Mouse (Mus musculus) natural killer cell, adult 2 months (primary cell): ENCODE results near the gene B230307C23Rik.
A peak's percentile ranks its signal among the peaks of the same experiment; 100 is the strongest.
"Not testable (repeated sequence)": the region's sequence is repeated elsewhere in the genome, so short reads cannot be mapped to it uniquely, and the experiment has no call there.

Source experiments
- DNase-seq, 2 experiments: peaks; one replicate each; pipeline ENCODE4 v3.0.0; 2022; ENCODE audit warnings: low spot score in 2 of 2

Gene B230307C23Rik

DNA sequence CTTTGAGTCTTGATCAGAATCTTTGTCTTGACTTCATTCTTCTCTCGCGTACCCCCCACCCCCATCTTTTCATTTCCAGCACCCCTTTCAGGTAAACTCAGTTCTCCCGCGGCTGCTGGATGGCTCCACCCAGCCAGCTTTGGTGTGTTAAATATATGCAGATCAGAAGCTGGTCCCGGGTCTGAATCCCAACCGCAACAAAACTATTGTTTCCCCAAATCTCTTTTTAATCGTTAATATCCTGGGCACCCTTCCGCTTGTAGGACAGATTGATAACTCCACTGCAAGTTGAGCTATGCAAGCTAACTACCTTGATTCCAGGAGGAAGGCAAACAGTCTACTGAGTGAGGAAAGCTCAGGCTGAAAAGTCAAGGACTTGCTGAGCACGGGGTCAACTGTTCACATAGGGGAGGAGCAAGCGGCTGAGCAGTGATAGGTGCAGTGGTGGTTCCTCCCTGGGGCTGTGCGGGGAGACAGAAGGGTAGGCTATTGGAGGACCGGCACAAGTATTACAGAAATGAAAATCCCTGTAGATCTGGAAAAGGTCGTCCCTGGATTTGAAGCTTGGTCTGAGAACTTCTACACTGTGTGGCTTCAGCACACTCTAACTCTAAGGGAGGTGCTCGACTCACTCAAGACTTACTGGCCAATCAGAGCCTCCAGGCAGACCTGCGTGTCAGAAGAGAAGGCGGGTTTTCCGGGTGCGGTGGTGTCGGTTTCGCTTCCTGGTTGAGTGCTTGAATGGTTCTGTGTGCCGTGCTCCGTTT lies at the start of gene B230307C23Rik:
Gene B230307C23Rik, plus strand, starts transcription at position 700 of the 767 bp plus-strand sequence.
- peak; percentile 76 to 81 for DNase-seq

DNA sequence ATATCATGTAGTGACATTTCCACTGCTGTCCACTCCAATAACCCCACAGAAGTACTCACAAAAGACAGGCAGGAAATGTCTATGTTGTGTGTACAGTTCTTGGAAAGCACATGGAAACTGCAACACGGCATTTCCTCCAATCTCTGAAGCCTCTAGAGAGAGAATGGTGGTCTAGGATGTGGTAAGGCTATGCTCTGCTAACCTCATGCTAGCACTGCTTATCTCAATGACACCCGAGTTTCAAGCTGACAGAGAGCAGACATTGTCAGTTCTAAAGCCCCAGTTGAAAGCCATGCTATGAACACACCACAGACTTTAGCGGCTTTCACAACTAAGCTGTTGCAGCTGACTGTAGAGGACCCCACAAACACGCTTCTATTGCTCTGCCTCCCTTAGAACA lies 48.3 kb upstream of the B230307C23Rik start:
- DNase-seq, result no peak

DNA sequence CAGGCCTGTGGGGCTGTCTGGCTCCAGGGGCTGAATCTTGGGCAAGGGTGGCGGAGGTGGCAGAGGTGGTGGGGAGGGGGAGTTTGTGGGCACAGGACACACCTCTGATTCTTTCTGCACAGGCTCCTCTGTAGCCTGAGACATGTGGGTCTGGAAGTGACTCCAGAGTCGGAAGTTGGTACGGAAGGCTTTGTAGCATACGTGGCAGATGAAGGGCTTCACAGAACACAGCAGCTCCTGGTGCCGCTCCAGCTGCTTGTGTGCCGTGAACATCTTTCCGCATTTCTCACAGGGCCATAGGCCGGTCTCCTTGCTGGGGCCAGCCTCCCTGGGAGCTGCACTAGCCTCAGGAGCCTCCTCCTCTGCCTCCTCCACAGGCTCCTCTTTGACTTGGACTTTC lies 47.1 kb upstream of the B230307C23Rik start:
- DNase-seq, result no peak

DNA sequence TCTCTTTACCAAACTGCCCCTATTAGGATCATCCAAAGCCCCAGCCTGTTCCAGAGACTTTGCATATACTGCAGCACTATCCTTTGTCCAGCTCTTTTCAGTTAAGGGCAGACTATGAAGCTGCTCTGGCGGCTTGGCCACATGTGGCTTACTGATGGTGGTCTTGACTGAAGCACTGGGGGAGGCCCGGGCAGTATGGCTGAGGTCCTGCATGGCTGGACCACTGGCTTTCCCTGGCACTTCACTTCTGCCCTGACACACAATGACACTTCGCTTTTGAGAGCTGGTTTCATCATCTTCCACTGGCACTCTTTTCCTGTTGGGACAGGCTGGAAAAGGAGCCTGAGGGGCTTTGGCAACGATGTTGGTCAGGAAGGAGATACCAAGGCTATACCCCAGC lies 44.7 kb upstream of the B230307C23Rik start:
- DNase-seq, result no peak

DNA sequence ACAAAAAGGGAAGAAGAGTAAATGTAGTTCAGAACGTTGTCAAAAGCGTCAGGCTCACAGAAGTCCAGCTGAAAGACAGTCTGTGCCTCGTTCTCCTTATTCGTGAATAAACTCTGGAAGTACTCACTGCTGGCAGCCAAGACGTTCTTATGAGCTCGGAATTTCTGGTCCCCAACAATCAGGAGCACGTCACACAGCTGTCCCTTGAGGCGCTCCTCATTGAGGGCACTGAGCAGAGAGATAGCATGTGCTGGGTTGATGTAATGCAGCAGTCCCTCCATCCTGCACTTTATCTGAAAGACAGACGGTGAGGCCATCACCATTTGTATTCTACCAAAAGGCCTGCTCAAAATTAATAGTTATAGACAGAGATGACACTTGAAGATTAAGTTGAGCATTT lies 44.3 kb upstream of the B230307C23Rik start:
- no peak for DNase-seq

DNA sequence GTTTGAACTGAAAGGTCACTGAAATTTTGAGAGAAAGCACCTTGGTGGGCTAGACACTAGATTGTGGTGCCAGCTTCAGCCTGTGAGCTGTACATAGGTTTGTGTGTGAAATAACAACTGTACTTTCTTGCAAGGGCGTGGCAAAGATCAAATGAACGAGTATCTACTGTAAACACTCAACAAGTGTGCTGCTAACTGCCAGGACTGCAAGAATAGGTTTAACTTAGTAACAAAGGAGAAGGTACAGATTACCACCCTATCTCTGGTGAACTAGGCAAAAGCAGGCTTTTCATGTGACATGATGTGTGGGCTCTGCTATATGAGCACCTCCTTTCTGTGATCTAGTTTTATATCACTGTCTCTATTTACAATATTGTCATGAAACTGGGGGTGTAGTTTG lies 43.8 kb upstream of the B230307C23Rik start:
- no peak for DNase-seq

DNA sequence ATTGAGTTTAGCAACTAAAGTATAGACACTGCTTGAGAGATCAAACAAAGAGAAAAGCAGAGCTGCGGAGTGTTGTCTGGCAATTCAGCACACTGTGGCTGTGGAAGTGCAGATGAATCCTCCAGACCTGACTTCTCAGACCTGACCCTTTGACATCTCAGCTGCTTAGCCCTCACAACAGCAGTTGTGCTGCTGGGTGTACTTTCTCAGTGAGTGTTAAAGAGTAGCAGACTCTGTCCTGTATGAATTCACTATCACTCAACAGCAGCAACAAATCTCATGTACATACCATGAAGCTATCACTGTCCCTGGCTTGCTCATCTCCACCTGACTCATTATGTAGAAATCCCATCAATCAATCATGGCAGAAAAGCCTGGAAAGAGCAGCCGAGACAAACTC lies 41.1 kb upstream of the B230307C23Rik start:
- no peak for DNase-seq

DNA sequence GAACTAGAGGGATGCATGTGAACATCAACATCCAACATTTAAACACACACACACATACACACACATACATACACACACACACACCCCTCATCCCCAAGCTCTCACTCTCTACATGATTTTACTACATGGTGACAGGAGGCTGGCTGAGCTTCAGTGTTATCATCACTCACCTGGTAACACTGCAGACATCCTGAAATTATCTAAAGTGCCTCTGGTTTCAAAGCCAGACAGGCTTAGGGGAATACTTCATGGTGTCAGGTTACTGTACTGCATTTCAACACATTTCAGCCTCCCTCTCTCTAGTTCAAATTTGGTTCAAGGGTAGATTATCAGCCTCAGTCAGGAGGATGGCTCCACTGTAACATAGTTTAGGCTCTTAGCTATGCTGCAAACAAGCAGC lies 39.5 kb upstream of the B230307C23Rik start:
- no peak for DNase-seq

DNA sequence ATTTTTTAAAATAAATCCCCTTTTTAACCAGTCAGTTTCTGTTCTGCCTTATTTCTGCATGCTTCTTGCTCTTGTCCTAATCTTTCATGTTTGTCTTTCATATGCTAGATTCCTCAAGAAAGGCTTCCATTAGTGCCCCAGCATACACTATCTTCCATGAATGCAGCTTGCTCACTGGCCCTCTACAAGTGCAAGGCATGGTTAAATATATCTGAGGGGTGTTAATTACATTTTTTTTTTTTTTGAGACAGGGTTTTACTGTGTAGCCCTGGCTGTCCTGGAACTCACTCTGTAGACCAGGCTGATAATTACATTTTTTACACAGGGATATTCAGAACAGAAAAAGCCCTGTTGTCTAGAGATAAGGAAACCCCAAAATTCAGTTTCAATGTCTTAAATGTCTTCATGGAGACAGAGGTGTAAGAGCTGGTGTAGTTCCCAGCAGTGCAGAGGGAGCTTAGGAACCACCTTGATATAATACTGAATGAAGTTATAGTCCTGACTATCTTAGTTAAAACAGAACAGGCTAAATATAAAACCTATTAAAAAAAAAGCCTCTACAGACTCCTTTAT lies 38.6 kb upstream of the B230307C23Rik start:
- no peak for DNase-seq

DNA sequence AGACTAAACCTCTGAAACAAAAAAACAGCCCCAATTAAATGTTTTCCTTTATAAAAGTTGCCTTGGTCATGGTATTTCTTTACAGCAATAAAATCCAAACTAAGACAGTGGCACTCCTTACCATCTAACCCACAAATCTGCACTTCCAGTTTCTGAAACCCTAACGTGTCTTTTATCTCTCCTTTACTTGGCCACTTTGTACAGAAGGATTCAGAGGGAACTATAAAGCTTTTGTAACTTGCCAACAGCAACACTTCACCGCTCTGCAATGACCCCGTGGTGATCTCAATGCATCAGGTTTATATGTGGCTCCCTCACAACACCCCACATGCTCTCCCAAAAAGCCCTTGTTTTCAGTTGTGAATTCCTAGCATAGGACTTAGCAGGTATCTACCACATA lies 36.8 kb upstream of the B230307C23Rik start:
- DNase-seq, result no peak

DNA sequence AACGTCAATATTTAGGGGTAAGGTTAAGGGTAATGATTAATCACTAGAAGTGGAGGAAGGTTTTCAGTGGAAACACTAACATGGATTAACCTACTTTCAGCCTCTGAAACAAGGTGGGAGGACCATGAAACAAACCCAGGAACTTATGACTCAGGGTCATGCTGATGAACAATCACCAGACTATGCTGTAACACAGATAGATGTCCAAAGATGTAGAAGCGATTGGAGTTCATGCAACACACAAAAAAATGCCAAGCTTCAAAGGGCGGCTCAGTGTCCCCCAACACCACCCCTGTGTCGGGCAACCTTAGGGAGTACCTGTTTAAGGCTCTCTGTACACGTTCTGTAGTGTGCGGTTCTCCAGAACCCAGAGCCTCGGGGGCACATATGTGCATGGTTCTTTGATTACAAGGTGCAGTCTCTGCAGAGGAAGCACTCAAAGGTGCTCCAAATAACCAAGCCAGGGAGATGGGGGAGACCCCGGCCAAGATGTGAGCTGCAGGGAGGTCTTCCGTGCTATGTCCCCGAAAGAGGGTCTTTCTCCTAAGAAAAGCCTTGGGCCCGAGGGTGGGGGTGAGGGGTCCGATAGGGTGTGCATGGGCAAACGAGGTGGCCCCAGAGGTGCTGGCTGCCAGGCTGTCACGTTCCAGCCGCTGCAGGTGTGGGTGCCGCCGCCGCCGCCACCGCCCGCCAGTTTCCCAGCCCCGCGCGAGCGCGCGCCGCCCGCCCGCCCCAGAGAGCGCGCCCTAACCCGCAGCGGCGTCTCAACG lies 35.5 kb upstream of the B230307C23Rik start:
- DNase-seq, result no peak

DNA sequence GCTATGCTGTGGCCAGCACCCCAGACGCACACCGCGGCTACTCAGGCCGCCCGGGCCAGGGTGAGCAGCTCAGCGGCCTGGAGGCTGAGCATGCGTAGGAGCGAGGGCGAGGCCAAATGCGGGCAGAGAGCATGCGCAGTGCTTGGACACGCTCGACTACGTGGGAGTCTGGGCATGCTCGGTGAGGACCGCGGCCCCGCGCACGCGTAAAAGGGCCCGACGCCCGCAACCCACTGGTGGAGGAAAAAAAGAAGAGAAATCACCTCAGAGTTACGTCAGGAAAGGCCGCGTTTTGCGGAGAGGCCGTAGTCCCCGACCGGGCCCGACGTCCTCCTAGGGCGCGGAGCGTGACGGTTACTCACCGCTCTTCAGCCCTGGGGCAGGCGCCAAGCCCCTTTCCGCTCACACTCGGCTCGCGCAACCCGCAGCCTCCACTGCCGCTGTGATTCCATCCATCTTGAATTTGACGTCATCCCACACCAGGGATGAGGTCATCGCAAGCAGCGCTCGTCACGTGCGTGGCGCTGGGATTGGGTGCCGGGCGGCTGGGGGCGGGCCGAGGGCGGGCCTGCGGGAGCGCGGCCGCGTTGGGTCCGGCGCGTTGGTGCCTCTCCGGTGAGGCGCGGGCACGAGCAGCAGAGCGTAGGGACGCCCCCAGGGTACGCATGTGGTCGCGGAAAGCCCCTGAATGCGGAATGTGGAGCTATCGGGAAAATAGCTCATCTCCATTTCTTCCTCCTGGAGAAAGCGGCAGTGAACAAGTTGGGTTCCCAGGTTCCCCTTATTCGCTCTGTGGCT lies 34.8 kb upstream of the B230307C23Rik start, which contains the start of the genes C2cd2 and Zbtb21:
Gene C2cd2, minus strand, starts transcription at position 448 of the 798 bp plus-strand sequence.
Gene Zbtb21, minus strand, starts transcription at position 472 of the 798 bp plus-strand sequence.
- peak; percentile 94 to 95 for DNase-seq

DNA sequence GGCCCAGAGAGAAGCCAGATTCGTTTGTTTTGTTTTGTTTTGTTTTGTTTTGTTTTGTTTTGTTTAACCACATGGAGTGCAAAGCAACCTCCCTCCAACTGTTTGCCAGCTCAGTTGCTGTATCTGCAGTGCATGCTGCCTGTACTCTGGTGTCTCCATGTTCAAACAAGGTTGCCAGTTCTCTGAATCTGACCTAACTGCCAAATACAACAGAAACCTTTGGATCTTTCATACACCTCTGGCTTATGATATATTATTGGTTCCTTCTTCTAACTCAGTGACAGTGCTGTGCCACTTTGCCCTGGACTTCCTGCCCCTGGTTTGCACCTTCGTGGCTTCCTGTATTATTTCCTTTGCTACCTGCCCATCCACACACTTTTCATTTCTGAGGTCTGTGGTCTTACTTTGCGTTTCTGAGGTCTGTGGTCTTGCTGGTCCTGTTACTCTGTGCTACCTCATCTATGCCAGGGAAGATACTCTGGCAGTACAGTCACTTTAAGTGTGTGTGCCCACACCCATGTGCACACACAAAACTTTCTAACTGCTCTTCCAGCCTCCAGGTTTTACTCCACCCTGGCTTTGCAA lies 33.1 kb upstream of the B230307C23Rik start:
- DNase-seq, result peak; percentile 34 to 68

DNA sequence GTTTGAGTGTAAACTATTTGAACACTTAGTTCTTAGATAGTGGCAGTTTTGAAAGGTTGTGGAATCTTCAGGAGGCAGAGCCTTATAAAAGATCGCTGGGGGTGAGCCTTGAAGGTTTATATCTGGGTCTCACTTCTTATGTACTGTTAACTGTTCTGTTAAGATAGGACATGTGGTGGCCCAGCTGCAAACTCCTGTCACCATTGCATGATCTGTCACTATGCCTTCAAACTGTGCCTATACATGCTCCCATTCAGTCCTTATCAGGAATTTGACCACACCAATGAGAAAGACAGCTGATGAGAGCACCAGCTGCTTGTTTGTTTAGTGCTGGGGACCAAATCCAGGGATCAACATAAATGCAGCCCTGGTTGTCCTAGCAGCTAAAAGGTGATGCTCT lies 19.8 kb upstream of the B230307C23Rik start:
- DNase-seq, result no peak

DNA sequence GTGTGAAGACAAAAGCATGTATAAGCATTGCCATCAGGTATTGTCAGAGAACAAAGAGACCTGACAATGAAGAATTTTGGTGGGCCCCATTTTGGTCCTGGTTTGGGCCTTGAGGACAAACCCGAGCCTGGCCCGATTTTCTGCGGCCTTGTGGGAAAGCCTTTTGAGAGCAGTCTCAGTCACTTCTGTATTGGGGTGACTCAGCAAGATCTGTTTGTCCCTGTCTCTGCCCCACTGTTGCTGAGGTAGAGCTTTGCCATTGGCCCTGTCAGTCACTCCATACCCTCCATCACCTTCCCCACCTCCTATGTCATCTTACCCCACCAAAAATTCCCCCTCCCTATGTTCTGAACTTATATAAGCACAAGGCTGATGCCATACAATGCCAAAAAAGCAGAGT lies 19.4 kb upstream of the B230307C23Rik start:
- DNase-seq, result no peak

DNA sequence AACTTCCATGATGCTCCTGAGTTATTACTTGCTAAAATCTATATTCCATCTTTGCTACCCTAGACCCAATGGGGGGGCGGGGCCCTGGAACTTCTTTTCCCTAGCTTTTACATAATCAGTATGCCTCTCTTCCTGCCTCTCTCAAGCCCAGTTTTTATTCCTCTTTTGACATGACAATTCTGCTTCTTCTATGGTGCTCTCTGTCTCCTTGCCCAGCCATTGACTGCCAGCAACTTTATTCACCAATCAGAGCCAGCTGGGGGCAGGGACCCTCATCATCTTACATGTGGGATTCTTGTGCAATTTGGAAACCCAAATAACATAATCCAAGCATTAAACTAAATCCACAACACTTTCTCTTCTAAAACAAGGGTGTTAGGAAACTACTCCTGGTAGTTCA lies 15.8 kb upstream of the B230307C23Rik start:
- DNase-seq, result no peak

DNA sequence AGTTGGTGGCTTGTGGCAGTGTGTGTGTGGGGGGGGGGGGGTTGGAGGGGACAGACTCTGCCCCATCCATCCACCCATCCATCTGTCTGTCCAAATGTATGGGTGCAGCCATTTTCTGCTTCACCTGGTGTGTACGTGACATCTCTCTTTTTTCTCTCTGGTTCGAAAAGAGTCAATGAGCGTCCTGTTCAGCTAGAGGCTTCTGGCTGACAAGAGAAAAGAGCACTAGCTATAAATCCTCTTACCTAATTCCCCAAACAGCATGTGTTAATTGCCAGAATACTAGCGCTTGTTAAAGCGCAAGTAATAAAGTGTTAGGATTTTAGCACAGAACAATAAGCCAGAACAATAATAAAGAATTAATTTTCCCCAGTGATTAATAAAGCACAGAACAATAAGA lies 12.5 kb upstream of the B230307C23Rik start:
- DNase-seq, result no peak

DNA sequence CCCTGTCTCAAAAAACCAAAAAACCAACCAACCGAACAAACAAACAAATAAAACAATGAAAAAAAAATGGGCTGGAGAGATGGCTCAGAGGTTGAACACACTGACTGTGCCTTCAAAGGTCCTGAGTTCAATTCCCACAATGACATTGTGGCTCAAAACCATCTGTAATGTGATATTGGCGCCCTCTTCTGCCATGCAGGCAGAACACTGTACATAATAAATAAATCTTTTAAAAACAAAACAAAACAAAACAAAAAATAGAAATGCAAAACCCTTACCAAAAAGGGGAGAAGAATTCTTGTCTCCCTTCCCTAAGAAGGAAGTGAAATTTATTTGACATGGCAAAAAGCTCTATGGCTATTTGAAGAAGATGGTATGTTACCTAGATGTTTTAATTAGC lies 5.6 kb upstream of the B230307C23Rik start:
- DNase-seq, result no peak

DNA sequence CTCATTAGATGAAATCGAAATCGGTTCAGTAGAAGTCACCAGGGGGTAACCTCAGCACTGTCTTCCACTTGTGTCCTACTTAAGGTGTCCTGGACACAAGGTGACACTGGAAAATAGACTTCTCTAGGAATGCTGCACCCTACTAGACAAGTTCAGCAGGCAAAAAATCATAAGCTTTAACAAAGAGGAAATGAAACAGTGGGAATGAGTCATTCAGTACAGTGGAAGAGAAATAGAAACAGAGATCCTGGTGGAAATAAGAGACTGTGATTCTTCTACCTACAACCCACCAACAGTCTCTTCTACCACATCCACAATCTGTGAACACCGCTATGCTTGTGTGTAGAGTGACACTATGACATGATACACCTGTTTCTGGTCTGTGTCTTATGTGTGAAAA lies 4.6 kb upstream of the B230307C23Rik start:
- DNase-seq, result not testable (repeated sequence)

DNA sequence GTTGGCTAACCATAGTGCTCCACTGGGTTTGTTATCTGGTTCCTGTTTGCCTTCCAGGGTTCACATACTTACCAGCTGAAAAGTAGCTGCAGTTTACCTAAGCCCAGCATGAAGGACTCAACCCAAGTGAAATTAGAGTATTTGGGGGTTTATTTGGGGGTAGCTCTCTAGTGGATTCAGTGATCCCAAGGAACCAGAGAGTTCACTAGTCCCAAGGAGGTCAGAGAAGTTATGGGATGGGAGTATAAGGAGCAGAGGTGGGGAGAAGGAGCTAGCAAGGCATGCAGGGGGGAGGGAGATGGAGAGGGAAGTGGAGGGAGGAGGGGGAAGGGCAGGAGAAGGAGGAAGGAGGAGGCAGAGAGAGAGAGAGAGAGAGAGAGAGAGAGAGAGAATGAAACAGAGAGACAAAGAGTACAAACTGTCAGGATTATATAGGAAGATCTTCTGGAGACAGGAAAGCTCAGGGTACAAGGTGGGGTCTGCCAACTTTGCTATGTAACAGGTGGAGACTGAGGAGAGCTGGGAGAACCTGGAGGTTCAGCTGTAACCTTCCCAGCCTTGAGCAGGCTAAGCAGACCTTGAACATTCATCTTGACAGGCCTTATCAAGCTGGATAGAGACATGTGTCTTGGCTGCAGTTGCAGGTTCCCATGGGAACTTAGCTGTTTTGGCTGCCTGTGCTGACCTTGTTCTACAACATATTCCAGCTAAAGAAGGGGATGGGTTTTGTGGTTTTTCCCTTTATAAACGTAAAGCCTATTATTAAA lies 1.1 kb upstream of the B230307C23Rik start:
- DNase-seq, result no peak

DNA sequence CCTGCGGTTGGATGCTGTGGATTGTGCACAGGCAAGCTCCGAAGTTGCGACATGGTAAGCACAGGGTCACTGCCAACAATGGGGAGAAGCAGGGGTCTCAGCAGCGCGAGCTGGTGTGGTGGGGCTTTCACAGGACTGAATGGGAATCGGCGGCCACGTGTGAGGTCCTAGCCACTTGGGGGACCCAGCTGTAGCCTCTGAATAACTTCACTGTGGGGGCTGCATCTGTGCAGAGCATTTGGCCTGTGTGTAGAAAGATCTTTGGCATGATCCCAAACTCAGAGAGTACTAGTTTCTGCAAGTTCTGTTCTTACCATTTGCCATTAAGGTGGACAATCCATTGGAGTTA lies 242 bp downstream of the B230307C23Rik start:
- DNase-seq, result not testable (repeated sequence)
